Mouse (Mus musculus): ENCODE results near the gene Pigs. TPM values are rescaled to one million over a fixed set of nuclear protein-coding genes. Genes with fewer than 3 reads are reported as not detected.

Pigs gene
- 59.9 and 67.2 TPM in 2 replicates for polyA plus RNA-seq (2016; fragmentation: Nextera tagmentation; extraction: Ambion mirVana)

GRCm38 (mm10) chr11:78327634-78328511, at the start of gene Pigs:
TSS of gene Pigs (plus strand) at chr11:78328415.
- ATAC-seq (ENCODE audit: low FRiP score, low read depth) = peak; percentile 98
- Histone ChIP-seq H3K4me1 (peaks cover 16% of the 10 kb centered on the region), H3K9ac (replicated peaks) (peak within 1 kb of the TSS; percentile 89), H3K27ac (replicated peaks) (no peak within 1 kb of the TSS), H3K36me3 (peaks cover 6% of the 10 kb centered on the region), H3K4me2 (replicated peaks) (peak within 1 kb of the TSS; percentile 93), H3K9me3 (no peaks in the 10 kb centered on the region), H3K27me3 (no peaks in the 10 kb centered on the region), H3K4me3 (peak within 1 kb of the TSS; percentile 85)
- WGBS = 14% methylated on average over 37 of the region's 37 CpGs

- WGBS = 90% methylated on average over 7 of the region's 7 CpGs
- H3K27ac ChIP-seq (replicated peaks) = no peak overlapping the region
- H3K4me2 ChIP-seq (replicated peaks) = no peak overlapping the region
- H3K9me3 ChIP-seq = no peaks in the 10 kb centered on the region
- no peak overlapping the region for H3K4me3 ChIP-seq
- no peaks in the 10 kb centered on the region for H3K27me3 ChIP-seq
- no peak for ATAC-seq (ENCODE audit: low FRiP score, low read depth)
- H3K4me1 ChIP-seq = no peaks in the 10 kb centered on the region
- H3K9ac ChIP-seq (replicated peaks) = no peak overlapping the region
- peaks cover 95% of the 10 kb centered on the region for H3K36me3 ChIP-seq
Observed at GRCm38 (mm10) chr11:78278853-78279252, 49.4 kb upstream of the Pigs start.

DNA sequence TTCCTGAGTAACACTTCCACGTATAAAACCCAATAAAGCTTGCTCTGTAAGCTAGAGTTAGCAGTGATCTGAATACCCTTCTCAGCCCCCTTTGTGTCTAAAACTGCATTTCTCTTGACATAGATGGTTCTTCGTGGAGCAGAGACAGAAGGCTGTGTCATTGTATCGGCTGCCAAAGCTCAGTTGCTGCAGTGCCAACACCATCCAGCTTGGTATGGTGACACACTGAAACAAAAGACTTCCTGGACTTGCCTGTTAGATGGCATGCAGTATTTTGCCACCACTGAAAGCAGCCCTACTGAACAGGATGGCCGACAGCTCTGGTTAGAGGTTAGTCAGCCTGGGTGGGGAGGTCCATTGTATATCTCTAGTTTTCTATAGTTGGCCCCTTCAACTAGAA, 48.6 kb upstream of the Pigs start:
- no peak for ATAC-seq (ENCODE audit: low FRiP score, low read depth)
- H3K4me1 ChIP-seq = no peaks in the 10 kb centered on the region
- H3K36me3 ChIP-seq = peaks cover 95% of the 10 kb centered on the region
- no peaks in the 10 kb centered on the region for H3K9me3 ChIP-seq
- no peak overlapping the region for H3K4me3 ChIP-seq
- 90% methylated on average over 4 of the region's 4 CpGs for WGBS
- no peak overlapping the region for H3K4me2 ChIP-seq (replicated peaks)
- H3K27me3 ChIP-seq = no peaks in the 10 kb centered on the region
- no peak overlapping the region for H3K9ac ChIP-seq (replicated peaks)
- H3K27ac ChIP-seq (replicated peaks) = no peak overlapping the region

- 92% methylated on average over 7 of the region's 7 CpGs for WGBS
- no peaks in the 10 kb centered on the region for H3K27me3 ChIP-seq
- H3K36me3 ChIP-seq = peaks cover 78% of the 10 kb centered on the region
- no peak overlapping the region for H3K4me3 ChIP-seq
- H3K27ac ChIP-seq (replicated peaks) = no peak overlapping the region
- no peak for ATAC-seq (ENCODE audit: low FRiP score, low read depth)
- no peak overlapping the region for H3K9ac ChIP-seq (replicated peaks)
- no peak overlapping the region for H3K4me2 ChIP-seq (replicated peaks)
- no peaks in the 10 kb centered on the region for H3K4me1 ChIP-seq
- H3K9me3 ChIP-seq = no peaks in the 10 kb centered on the region
Observed at GRCm38 (mm10) chr11:78289146-78289763, 39.0 kb upstream of the Pigs start.

DNA sequence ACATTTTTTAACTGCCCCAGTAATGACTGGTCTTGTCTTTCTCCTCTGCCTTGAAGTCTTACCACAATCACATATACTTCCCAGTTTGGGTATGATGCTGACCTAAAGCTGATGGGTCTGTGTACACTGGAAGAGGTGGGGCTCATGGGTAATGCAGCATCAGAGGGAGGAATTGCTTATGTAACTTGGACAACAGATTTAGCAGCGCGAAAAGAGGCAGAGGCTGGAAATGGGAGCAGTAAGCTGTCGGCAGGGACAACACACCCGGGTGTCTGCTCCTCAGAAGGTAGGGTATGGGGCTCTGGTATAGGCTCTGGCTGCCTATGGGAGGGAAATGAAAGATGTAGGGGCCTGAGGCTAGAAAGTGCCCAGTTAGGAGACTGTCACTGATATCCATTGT, 37.6 kb upstream of the Pigs start, which contains the start of gene BC030499:
Gene BC030499, plus strand, starts transcription at position 188 of the 400 bp plus-strand sequence.
- peaks cover 64% of the 10 kb centered on the region for H3K36me3 ChIP-seq
- H3K4me1 ChIP-seq = no peaks in the 10 kb centered on the region
- 92% methylated on average over 4 of the region's 4 CpGs for WGBS
- H3K27me3 ChIP-seq = no peaks in the 10 kb centered on the region
- H3K4me2 ChIP-seq (replicated peaks) = no peak within 1 kb of the TSS
- no peak within 1 kb of the TSS for H3K4me3 ChIP-seq
- no peaks in the 10 kb centered on the region for H3K9me3 ChIP-seq
- H3K27ac ChIP-seq (replicated peaks) = no peak within 1 kb of the TSS
- H3K9ac ChIP-seq (replicated peaks) = no peak within 1 kb of the TSS
- ATAC-seq (ENCODE audit: low FRiP score, low read depth) = no peak

DNA sequence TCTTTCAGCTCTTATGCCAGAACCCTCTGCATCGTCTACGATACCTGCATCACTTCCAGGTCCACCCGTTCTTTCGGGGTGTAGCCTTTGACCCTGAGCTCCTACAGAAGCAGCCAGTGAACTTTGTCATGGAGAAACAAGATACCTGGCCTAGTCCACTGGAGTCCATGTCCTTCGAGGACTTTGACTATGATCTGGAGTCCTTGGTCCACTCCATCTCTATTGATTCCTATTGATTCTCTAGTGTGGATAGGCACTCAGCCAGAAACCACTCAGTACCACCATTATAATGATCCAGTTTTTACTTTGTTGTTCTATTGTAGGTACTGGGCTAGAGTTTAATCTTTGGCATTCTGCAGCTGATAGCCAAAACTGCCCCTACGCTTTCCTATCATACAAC, 33.6 kb upstream of the Pigs start:
- ATAC-seq (ENCODE audit: low FRiP score, low read depth) = no peak
- no peaks in the 10 kb centered on the region for H3K9me3 ChIP-seq
- no peak overlapping the region for H3K27ac ChIP-seq (replicated peaks)
- no peak overlapping the region for H3K9ac ChIP-seq (replicated peaks)
- H3K4me2 ChIP-seq (replicated peaks) = no peak overlapping the region
- H3K36me3 ChIP-seq = peaks cover 28% of the 10 kb centered on the region
- H3K4me1 ChIP-seq = no peaks in the 10 kb centered on the region
- no peaks in the 10 kb centered on the region for H3K27me3 ChIP-seq
- no peak overlapping the region for H3K4me3 ChIP-seq
- 93% methylated on average over 6 of the region's 6 CpGs for WGBS

- H3K9ac ChIP-seq (replicated peaks) = peak overlapping the region; percentile 31
- H3K27me3 ChIP-seq = no peaks in the 10 kb centered on the region
- H3K9me3 ChIP-seq = no peaks in the 10 kb centered on the region
- peak overlapping the region; percentile 20; the same call in 1 of the 2 replicates for H3K27ac ChIP-seq (replicated peaks)
- H3K36me3 ChIP-seq = peaks cover 28% of the 10 kb centered on the region
- H3K4me2 ChIP-seq (replicated peaks) = peak overlapping the region; percentile 89
- ATAC-seq (ENCODE audit: low FRiP score, low read depth) = no peak
- peak overlapping the region; percentile 85 for H3K4me3 ChIP-seq
- peaks cover 11% of the 10 kb centered on the region; the same call in 1 of the 2 replicates for H3K4me1 ChIP-seq
- 79% methylated on average over 7 of the region's 7 CpGs for WGBS
Observed at GRCm38 (mm10) chr11:78300917-78301316, 27.3 kb upstream of the Pigs start.

DNA sequence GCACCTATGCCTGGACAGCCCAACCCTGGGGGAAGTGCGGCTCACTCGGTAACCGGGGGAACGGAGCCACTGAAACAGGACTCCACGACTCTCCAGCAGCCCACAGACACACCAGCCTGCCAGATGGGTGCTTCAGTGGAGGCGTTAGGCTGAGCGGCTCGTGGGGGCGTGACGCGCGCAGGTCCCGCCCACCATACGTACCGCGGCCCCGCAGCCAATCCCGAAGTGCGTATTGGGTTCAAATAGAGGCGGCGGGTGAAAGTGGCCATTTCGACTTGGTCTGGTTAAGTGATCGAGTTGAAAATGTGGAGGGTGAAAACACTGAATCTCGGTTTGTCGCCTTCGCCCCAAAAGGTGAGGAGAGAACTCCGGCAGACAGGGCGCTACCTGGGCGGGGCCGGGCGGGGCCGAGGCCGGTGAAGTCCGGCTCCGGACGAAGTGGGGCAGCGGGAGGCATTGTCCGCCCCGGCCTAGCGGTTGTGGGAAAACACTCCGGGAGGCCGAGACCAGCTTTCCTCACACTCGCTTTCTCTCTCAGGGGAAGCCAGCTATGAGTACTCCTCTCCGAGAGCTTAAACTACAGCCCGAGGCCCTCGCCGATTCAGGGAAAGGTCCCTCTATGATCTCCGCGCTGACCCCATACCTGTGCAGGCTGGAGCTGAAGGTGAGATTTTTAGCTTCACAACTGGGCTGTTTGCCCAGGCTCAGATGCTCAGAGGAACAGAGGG, 26.7 kb upstream of the Pigs start, which contains the start of gene Spag5:
Gene Spag5, plus strand, starts transcription at position 173 of the 728 bp plus-strand sequence.
- Histone ChIP-seq H3K4me1 (peaks cover 16% of the 10 kb centered on the region), H3K9me3 (no peaks in the 10 kb centered on the region), H3K27ac (replicated peaks) (peak within 1 kb of the TSS; percentile 61; the same call in 1 of the 2 replicates), H3K9ac (replicated peaks) (peak within 1 kb of the TSS; percentile 69), H3K36me3 (peaks cover 34% of the 10 kb centered on the region), H3K27me3 (no peaks in the 10 kb centered on the region), H3K4me2 (replicated peaks) (peak within 1 kb of the TSS; percentile 89), H3K4me3 (peak within 1 kb of the TSS; percentile 85)
- under 1% methylated on average over 49 of the region's 49 CpGs for WGBS
- peak; percentile 99 for ATAC-seq (ENCODE audit: low FRiP score, low read depth)

GRCm38 (mm10) chr11:78305272-78305671, 22.9 kb upstream of the Pigs start:
- H3K27ac ChIP-seq (replicated peaks) = no peak overlapping the region
- H3K27me3 ChIP-seq = no peaks in the 10 kb centered on the region
- no peak for ATAC-seq (ENCODE audit: low FRiP score, low read depth)
- H3K9me3 ChIP-seq = no peaks in the 10 kb centered on the region
- H3K4me3 ChIP-seq = no peak overlapping the region
- H3K36me3 ChIP-seq = peaks cover 58% of the 10 kb centered on the region
- H3K9ac ChIP-seq (replicated peaks) = no peak overlapping the region
- peaks cover 19% of the 10 kb centered on the region for H3K4me1 ChIP-seq
- 93% methylated on average over 4 of the region's 4 CpGs for WGBS
- H3K4me2 ChIP-seq (replicated peaks) = no peak overlapping the region; the same call in 1 of the 2 replicates

- Histone ChIP-seq H3K4me3 (no peak overlapping the region), H3K27me3 (no peaks in the 10 kb centered on the region), H3K36me3 (peaks cover 78% of the 10 kb centered on the region), H3K4me1 (peaks cover 8% of the 10 kb centered on the region; the same call in 1 of the 2 replicates), H3K27ac (replicated peaks) (no peak overlapping the region), H3K9ac (replicated peaks) (no peak overlapping the region), H3K9me3 (no peaks in the 10 kb centered on the region), H3K4me2 (replicated peaks) (no peak overlapping the region)
- WGBS = 86% methylated on average over 8 of the region's 8 CpGs
- no peak for ATAC-seq (ENCODE audit: low FRiP score, low read depth)
Observed at GRCm38 (mm10) chr11:78310861-78311511, 17.2 kb upstream of the Pigs start.

- WGBS = 96% methylated on average over 2 of the region's 2 CpGs
- H3K9ac ChIP-seq (replicated peaks) = no peak overlapping the region
- no peaks in the 10 kb centered on the region for H3K4me1 ChIP-seq
- H3K4me2 ChIP-seq (replicated peaks) = no peak overlapping the region
- no peaks in the 10 kb centered on the region for H3K27me3 ChIP-seq
- no peak overlapping the region for H3K27ac ChIP-seq (replicated peaks)
- no peak overlapping the region for H3K4me3 ChIP-seq
- no peak for ATAC-seq (ENCODE audit: low FRiP score, low read depth)
- H3K9me3 ChIP-seq = no peaks in the 10 kb centered on the region
- peaks cover 81% of the 10 kb centered on the region for H3K36me3 ChIP-seq
Observed at GRCm38 (mm10) chr11:78313662-78314061, 14.6 kb upstream of the Pigs start.

Data from midbrain, embryonic 12.5 days (tissue).